Mouse (Mus musculus): ENCODE data around the gene 2410015M20Rik.
"Not testable (repeated sequence)": the region's sequence is repeated elsewhere in the genome, so short reads cannot be mapped to it uniquely, and the experiment has no call there.

2410015M20Rik gene

GRCm38 (mm10) chr17:56613236-56613844 lies 3.8 kb upstream of the 2410015M20Rik start, which contains the start of gene Rpl36:
TSS of gene Rpl36 (plus strand) at chr17:56613416.
- DNase-seq (ENCODE audit: low read depth, low spot score): peak; percentile 73

GRCm38 (mm10) chr17:56612565-56612939 lies 3.0 kb upstream of the 2410015M20Rik start:
- not testable (repeated sequence) for DNase-seq (ENCODE audit: low read depth, low spot score)

GRCm38 (mm10) chr17:56611861-56612564 lies 2.4 kb upstream of the 2410015M20Rik start:
- no peak for DNase-seq (ENCODE audit: low read depth, low spot score)

- no peak for DNase-seq (ENCODE audit: low read depth, low spot score)
These were observed 1.8 kb upstream of the 2410015M20Rik start for GRCm38 (mm10) chr17:56611323-56611722.

DNA sequence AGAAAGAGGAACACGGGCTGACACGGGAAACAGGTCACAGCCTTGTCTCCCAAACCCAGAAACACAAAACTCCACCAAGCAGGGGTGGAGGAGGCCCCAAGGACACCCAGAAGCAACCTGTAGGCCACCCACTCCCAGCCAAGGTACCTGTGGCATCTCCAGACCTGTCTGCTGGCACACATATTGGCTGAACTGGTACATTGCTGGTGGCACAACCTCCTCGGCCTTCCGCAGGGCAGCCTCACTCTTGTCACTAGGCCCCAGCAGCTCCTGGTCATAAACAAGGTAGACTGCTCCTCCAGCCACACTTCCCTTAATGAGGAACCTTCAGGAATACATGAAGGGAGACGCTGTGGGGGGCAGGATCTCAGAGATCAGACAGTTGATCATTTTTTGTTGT lies 872 bp downstream of the 2410015M20Rik start:
- no peak for DNase-seq (ENCODE audit: low read depth, low spot score)

DNA sequence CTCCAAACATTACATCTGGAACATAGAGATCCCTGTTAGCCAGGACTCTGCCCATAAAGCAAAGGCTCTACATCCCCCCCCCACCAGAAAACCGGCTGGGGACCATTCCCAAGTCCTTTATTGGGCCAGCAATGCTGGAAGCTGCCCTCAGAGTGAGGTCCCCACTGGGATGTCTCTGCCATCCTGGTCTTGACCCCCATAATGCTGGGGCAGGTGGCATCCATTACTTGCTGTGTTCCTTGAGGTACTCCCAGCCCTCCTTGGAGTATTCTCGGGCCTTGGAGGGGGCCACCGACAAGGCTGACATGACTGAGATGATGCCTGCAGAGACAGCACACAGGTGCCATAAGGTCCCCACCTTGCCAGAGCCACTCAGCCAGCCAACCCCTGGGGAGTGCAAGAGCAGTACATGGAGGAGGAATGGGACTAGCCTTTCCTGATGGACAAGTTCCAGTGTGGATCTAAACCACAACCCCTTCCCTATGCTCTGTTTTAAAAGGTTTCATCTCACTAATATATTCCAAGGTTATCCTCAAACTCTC lies 2.0 kb downstream of the 2410015M20Rik start:
- DNase-seq (ENCODE audit: low read depth, low spot score): no peak

GRCm38 (mm10) chr17:56605431-56605830 lies 4.1 kb downstream of the 2410015M20Rik start:
- no peak for DNase-seq (ENCODE audit: low read depth, low spot score)

DNA sequence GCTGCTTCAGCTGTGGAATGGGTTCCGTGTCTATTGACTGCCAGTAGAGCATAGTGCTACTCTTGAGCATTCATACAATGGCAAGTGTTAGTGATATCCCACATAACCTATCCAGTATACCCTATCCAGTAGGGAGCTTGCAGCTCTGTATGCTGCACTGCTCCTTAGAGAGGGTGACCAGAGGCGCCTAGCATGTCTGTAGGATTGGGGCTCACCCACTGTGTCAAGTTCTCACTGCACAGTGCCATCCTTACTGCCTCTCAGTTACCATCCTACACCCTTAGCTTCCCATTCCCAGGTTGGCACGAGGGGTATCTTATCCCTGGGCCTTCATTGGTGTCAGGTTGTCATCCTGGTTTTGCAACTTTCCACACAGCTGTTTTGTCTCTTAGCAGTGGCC lies 5.1 kb downstream of the 2410015M20Rik start:
- no peak for DNase-seq (ENCODE audit: low read depth, low spot score)

DNA sequence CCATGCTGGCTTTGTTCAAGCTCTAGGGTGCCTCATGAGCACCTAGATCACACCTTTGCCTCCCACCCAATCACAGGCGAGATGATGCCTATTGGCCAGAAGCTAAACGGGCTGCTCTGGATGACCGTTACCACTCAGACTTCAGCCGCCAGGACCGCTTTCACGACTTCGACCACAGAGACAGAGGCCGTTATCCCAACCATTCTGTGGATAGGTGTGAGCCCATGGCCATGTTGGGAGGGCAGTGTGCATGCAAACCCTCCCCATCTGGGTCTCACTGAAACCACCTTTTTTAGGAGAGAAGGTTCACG lies 5.5 kb downstream of the 2410015M20Rik start:
- DNase-seq (ENCODE audit: low read depth, low spot score): no peak

GRCm38 (mm10) chr17:56603186-56604069 lies 6.1 kb downstream of the 2410015M20Rik start:
- no peak for DNase-seq (ENCODE audit: low read depth, low spot score)

DNA sequence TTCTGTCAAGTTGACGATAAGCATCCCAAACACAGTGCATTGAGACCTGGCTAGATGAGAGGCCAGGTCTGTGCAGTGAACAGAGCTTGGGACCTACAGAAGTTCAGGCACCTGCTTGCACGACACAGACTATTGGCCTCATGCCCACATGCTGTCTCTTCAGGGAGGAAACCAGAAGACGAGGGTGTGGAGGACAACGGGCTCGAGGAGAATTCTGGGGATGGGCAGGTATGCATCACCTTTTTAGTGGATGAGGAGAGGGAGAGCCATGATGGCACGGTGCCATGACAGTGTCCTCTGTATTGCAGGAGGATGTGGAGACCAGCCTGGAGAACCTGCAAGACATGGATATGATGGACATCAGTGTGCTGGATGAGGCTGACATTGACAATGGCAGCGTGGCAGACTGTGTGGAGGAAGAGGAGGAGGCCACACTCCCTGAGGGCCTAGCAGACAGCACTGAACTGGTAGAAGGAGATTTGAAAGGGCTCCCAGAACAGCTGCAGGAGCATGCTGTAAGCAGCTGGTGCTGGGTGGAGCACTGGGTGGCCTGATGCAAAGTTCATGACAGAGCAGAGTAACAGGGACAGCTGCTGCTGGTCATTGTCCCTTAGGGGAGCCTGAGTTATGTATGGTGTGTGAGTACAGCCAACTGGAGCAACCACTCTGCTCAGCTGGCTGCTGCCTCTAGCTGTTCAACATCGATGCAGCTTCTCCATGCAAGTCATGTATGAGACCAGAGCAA lies 15.9 kb downstream of the 2410015M20Rik start:
- DNase-seq (ENCODE audit: low read depth, low spot score): no peak

GRCm38 (mm10) chr17:56592553-56592952 lies 17.0 kb downstream of the 2410015M20Rik start:
- no peak for DNase-seq (ENCODE audit: low read depth, low spot score)

DNA sequence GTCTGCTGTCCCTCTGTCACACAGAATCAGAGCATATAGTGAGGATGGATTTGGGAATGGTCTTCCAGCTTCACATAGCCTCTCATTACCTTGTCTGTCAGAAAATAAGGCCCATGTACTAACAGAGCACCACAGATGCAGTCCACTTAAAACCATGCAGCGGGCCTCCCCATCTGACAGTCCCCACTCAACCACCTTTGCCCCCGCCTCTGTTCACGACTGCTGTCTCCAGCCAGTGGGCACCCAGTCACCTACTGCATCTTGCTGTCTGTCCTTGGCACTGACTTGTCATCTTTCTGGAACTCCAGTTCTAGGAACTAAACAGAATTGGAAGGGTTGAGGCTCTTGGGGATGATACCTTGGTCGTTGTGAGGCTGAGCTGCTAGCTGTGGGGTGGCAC lies 20.6 kb downstream of the 2410015M20Rik start:
- DNase-seq (ENCODE audit: low read depth, low spot score): no peak

DNA sequence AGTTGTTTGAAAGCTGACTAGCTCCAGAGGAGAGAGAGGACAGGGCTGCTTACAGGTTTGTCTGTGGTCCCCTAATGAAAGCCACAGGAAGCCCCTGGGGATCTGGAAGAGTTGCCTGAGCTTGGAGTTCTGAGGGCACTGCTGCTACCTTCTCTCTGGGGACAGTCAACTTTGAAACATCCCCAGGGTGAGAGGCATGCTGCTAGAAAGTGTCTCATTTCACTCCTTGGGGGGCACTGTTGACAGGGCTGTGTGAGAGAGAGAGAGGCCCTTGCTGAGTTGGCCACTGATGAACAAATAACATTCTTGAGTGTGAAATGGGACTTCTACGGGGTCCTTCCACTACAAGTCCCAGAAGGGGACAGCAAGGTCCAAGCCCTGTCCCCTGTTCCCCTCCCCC lies 21.8 kb downstream of the 2410015M20Rik start:
- DNase-seq (ENCODE audit: low read depth, low spot score): no peak

GRCm38 (mm10) chr17:56585171-56585821 lies 24.3 kb downstream of the 2410015M20Rik start:
- DNase-seq (ENCODE audit: low read depth, low spot score): no peak

DNA sequence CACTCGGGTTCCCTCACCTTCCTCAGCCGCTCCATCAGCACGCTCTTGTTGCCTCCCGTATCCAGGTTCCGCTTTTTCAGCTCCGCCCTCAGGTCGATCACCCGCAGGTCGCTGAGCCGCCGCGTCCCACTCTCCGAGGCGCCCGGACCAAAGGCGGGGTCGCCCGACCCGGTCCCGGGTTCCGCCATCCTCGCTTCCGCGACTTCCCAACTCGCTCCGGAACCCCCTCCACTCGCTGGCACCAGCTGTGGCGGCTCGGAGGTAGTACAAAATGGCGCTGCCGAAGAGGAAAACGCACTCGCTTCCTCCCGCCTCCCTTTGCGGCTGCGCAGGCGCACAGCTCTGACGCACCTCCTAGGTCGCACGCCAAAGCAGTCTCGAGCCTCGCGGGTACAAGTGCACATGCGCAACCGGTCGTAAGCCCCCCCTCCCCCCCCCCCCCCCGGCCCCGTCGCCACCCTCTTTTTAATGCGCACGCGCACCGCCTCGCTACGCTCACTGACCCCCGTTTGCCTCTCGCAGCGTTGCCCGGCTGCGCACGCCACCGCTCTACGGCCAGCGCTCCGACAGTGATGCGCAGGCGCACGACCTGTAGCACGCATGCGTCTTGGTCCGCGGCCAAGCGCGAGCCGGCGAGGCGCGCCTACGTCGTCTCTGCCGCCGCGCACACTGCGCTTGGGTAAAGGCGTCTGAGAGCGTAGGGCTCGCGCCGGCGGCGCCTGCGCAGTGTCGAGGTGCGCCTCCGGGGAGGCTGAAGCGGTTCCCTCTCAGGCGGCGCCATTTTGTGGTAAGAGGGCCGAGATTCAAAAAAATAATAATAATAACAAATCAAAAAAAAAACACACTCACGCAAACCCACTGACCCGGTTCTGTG lies 25.1 kb downstream of the 2410015M20Rik start, which contains the start of the genes Safb2 and Safb:
TSS of gene Safb2 (minus strand) at position 329 of the 874 bp plus-strand sequence.
TSS of gene Safb (plus strand) at position 569 of the 874 bp plus-strand sequence.
- peak; percentile 97 for DNase-seq (ENCODE audit: low read depth, low spot score)

- DNase-seq (ENCODE audit: low read depth, low spot score): no peak
These were observed 25.8 kb downstream of the 2410015M20Rik start for GRCm38 (mm10) chr17:56583611-56584256.

DNA sequence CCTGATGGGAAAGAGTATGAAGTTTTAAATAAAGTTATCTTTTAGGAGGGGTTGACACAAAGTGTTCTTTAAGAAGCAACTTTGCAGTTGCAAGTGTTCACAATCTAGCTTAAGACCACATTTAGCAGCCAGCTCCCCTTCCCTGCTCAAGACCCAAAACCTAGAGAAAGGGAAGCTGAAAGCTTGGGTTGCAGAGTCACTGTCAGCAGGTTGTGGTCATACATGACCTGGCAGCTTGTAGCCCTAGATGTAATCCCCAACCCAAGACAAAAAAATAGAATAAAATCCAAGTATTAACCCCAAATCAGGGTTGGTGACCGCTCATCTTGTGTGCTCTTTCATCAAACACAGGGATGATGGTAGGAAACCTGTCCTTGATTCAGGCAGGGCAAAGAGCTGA lies 26.5 kb downstream of the 2410015M20Rik start:
- DNase-seq (ENCODE audit: low read depth, low spot score): no peak

DNA sequence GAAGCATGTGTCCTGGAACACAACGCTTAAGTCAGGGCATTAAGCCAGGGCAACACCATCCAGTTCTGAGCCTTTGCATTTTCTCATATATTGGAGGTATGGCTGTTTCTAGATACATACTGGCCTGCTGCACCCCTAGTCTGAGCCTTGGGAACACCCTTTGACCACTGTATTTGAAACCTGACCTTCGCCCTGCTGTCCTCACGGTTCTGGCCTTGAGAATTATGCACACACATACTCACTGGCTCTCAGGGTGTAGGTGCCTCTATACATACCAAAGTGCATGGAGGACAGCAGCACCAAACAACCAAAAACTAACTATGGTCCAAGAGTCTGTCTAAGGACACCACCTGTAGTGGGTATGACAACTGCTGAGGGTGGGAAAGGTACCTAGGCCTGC lies 36.6 kb downstream of the 2410015M20Rik start:
- no peak for DNase-seq (ENCODE audit: low read depth, low spot score)

Measured in retina, adult 2 months (tissue).